Mouse (Mus musculus): Measurements from ENCODE around the gene Tmem163. TPM values are rescaled to one million over a fixed set of nuclear protein-coding genes. Genes with fewer than 3 reads are reported as not detected.

Tmem163 gene
- total and polyA plus RNA-seq, 3 experiments = 4.5 to 10.0 (median 8.1) TPM

DNA sequence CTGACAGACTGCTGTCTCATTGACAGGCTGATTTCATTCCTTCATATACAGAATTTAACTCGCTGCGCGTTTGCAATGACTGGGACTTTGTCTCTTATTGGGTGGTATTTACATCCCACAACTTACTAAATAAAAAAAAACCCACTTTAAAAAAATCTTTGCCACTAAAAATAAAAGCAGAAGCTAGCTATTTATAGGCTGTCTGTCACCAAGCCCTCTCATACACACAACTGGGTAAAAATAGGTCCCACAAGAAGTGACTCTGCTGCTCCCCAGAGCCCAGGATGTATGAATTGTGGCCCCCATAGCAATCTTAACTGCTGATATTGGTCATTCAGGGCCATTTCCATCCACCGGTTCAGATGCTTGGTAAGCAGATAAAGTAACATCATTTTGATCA, 83.2 kb downstream of the Tmem163 start:
- peaks cover 0 to 2% of the 10 kb centered on the region in 2 experiments for H3K36me3 ChIP-seq (replicated peaks in 1 of 2; ENCODE audit: control insufficient read depth in 1 of 2, insufficient read depth in 1 of 2, low read length in 1 of 2)
- H3K27me3 ChIP-seq (replicated peaks) = no peaks in the 10 kb centered on the region
- H3K9ac ChIP-seq (ENCODE audit: insufficient read depth, low read depth) = no peak overlapping the region
- peaks cover 11 to 52% of the 10 kb centered on the region in 2 experiments for H3K4me1 ChIP-seq (ENCODE audit: control insufficient read depth in 1 of 2, insufficient read depth in 2 of 2)
- no peak overlapping the region for H3K4me2 ChIP-seq (ENCODE audit: insufficient read depth, low read depth, poor library complexity, severe bottlenecking)
- peak; percentile 58 for DNase-seq (ENCODE audit: extremely low read depth)
- H3K9me3 ChIP-seq (replicated peaks; ENCODE audit: low read length) = no peaks in the 10 kb centered on the region
- in situ Hi-C loops (cut with MboI; ENCODE audit: low pct_ligation_motif_present, low pct_unique_long_range_greater_than_20kb, low sequenced_read_pairs) (no loop called here), dilution Hi-C loops (cut with MboI; ENCODE audit: extremely low pct_ligation_motif_present, extremely low pct_unique_long_range_greater_than_20kb, low sequenced_read_pairs) (no loop called here)
- no peaks in the 10 kb centered on the region for H3K79me2 ChIP-seq (replicated peaks; ENCODE audit: control insufficient read depth, extremely low read depth, insufficient read depth, poor library complexity, severe bottlenecking)
- no peak overlapping the region for H3K27ac ChIP-seq (ENCODE audit: insufficient read depth, low read depth)
- no peak overlapping the region for H3K4me3 ChIP-seq (replicated peaks in 1 of 3; ENCODE audit: low read depth in 2 of 3, low read length in 2 of 3, poor library complexity in 1 of 3)
- no peak for TF ChIP-seq POLR2A (IDR thresholded peaks at IDR 0.05; ENCODE audit: low read depth, low read length)
- TF ChIP-seq USF2 (conservative IDR thresholded peaks at IDR 0.05; ENCODE audit: low read depth, low read length) = no peak
- TF ChIP-seq ZNF384 (IDR thresholded peaks at IDR 0.05; ENCODE audit: low read depth, low read length) = peak; percentile 77
- peak; percentile 94 for TF ChIP-seq MEF2A (IDR thresholded peaks at IDR 0.05; ENCODE audit: borderline replicate concordance, low read depth, low read length)
- no peak for TF ChIP-seq RAD21 (IDR thresholded peaks at IDR 0.05; ENCODE audit: low read depth, low read length)
- TF ChIP-seq CHD2 (IDR thresholded peaks at IDR 0.05; ENCODE audit: low read length) = no peak
- 0 out of 2 replicates have a peak, but pooled peaks have one; percentile 16 for TF ChIP-seq BHLHE40 (IDR thresholded peaks at IDR 0.05; ENCODE audit: low read depth, low read length)
- no peak for TF ChIP-seq PAX5 (IDR thresholded peaks at IDR 0.05; ENCODE audit: low read length)

DNA sequence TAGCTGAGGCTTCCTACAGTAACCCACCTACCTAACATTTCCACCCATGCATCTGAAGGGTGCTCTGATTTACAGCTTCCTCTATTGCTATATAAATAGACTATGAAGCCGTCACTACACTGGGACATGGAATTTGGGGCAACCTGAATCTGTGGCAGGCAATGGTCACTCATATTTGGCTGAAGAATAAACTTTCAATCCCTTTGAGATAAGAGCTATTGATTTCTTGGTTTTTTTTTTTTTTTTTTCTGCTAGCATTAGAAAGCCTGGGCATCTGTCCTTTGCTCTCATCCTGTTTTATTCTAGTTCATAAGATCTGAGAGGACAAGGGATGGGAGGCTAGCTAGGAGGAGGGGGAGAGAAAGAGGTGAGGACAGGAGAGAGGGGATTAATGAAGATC, 83.6 kb downstream of the Tmem163 start:
- H3K9me3 ChIP-seq (replicated peaks; ENCODE audit: low read length) = no peaks in the 10 kb centered on the region
- peaks cover 0 to 2% of the 10 kb centered on the region in 2 experiments for H3K36me3 ChIP-seq (replicated peaks in 1 of 2; ENCODE audit: control insufficient read depth in 1 of 2, insufficient read depth in 1 of 2, low read length in 1 of 2)
- no peak for DNase-seq (ENCODE audit: extremely low read depth)
- dilution Hi-C loops (cut with MboI; ENCODE audit: extremely low pct_ligation_motif_present, extremely low pct_unique_long_range_greater_than_20kb, low sequenced_read_pairs) (no loop called here), in situ Hi-C loops (cut with MboI; ENCODE audit: low pct_ligation_motif_present, low pct_unique_long_range_greater_than_20kb, low sequenced_read_pairs) (no loop called here)
- no peak overlapping the region for H3K4me2 ChIP-seq (ENCODE audit: insufficient read depth, low read depth, poor library complexity, severe bottlenecking)
- no peaks in the 10 kb centered on the region for H3K27me3 ChIP-seq (replicated peaks)
- no peak for TF ChIP-seq BHLHE40 (IDR thresholded peaks at IDR 0.05; ENCODE audit: low read depth, low read length)
- TF ChIP-seq SIN3A (IDR thresholded peaks at IDR 0.05; ENCODE audit: low read length) = no peak
- TF ChIP-seq JUND (conservative IDR thresholded peaks at IDR 0.05; ENCODE audit: low read depth, low read length) = no peak
- H3K9ac ChIP-seq (ENCODE audit: insufficient read depth, low read depth) = no peak overlapping the region
- no peaks in the 10 kb centered on the region for H3K79me2 ChIP-seq (replicated peaks; ENCODE audit: control insufficient read depth, extremely low read depth, insufficient read depth, poor library complexity, severe bottlenecking)
- H3K4me3 ChIP-seq (replicated peaks in 1 of 3; ENCODE audit: low read depth in 2 of 3, low read length in 2 of 3, poor library complexity in 1 of 3) = no peak overlapping the region
- peaks cover 7 to 47% of the 10 kb centered on the region in 2 experiments for H3K4me1 ChIP-seq (ENCODE audit: control insufficient read depth in 1 of 2, insufficient read depth in 2 of 2)
- no peak overlapping the region for H3K27ac ChIP-seq (ENCODE audit: insufficient read depth, low read depth)

DNA sequence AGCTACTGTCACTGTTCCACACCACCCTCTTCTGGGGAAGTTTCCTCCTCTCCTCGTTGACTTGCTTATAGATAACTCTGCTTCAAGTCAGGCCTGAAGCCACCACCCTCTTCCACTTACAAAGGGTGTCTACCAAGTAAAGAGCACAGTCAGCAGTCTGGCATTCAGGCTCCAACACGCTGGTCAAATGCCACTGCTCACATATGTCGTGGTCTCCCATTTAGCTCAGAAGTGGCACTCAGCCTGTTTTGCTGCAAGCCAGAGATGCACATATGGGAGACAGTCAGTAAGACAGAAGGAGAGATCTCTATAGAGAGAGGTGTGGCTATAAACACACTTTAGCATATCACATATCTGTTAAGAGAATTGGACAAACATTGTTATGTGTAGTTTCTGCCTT, 89.8 kb downstream of the Tmem163 start:
- Histone ChIP-seq H3K9ac (ENCODE audit: insufficient read depth, low read depth) (no peak overlapping the region), H3K4me2 (ENCODE audit: insufficient read depth, low read depth, poor library complexity, severe bottlenecking) (no peak overlapping the region), H3K27me3 (replicated peaks) (no peaks in the 10 kb centered on the region), H3K36me3 (replicated peaks in 1 of 2; ENCODE audit: control insufficient read depth in 1 of 2, insufficient read depth in 1 of 2, low read length in 1 of 2) (peaks cover 0 to 16% of the 10 kb centered on the region in 2 experiments), H3K4me3 (replicated peaks in 1 of 3; ENCODE audit: low read depth in 2 of 3, low read length in 2 of 3, poor library complexity in 1 of 3) (no peak overlapping the region), H3K27ac (ENCODE audit: insufficient read depth, low read depth) (no peak overlapping the region), H3K4me1 (ENCODE audit: control insufficient read depth in 1 of 2, insufficient read depth in 2 of 2) (peaks cover 0 to 31% of the 10 kb centered on the region in 2 experiments; a peak in 2 of 4 replicates), H3K79me2 (replicated peaks; ENCODE audit: control insufficient read depth, extremely low read depth, insufficient read depth, poor library complexity, severe bottlenecking) (no peaks in the 10 kb centered on the region), H3K9me3 (replicated peaks; ENCODE audit: low read length) (no peaks in the 10 kb centered on the region)
- dilution Hi-C loops (cut with MboI; ENCODE audit: extremely low pct_ligation_motif_present, extremely low pct_unique_long_range_greater_than_20kb, low sequenced_read_pairs) = no loop called here
- DNase-seq (ENCODE audit: extremely low read depth) = no peak
- TF ChIP-seq POLR2A (IDR thresholded peaks at IDR 0.05; ENCODE audit: low read depth, low read length) (no peak), MYC (IDR thresholded peaks at IDR 0.05; ENCODE audit: low read depth, low read length) (no peak), USF1 (IDR thresholded peaks at IDR 0.05; ENCODE audit: low read depth, low read length) (no peak), HCFC1 (IDR thresholded peaks at IDR 0.05; ENCODE audit: low read depth, low read length) (no peak), BHLHE40 (IDR thresholded peaks at IDR 0.05; ENCODE audit: low read depth, low read length) (no peak), NELFE (IDR thresholded peaks at IDR 0.05; ENCODE audit: low read depth, low read length) (no peak), POLR2AphosphoS2 (IDR thresholded peaks at IDR 0.05; ENCODE audit: low read depth, low read length) (no peak), GABPA (IDR thresholded peaks at IDR 0.05; ENCODE audit: insufficient replicate concordance, low read depth, low read length) (no peak), ZNF384 (IDR thresholded peaks at IDR 0.05; ENCODE audit: low read depth, low read length) (no peak), JUND (conservative IDR thresholded peaks at IDR 0.05; ENCODE audit: low read depth, low read length) (no peak), KAT2A (IDR thresholded peaks at IDR 0.05; ENCODE audit: insufficient replicate concordance, low read length) (no peak), CTCF (conservative IDR thresholded peaks at IDR 0.05 in 1 of 2, IDR thresholded peaks at IDR 0.05 in 1 of 2; ENCODE audit: low read depth in 2 of 2, low read length in 2 of 2) (no peak)
- in situ Hi-C loops (cut with MboI; ENCODE audit: low pct_ligation_motif_present, low pct_unique_long_range_greater_than_20kb, low sequenced_read_pairs) = no loop called here
